Mouse (Mus musculus): ENCODE results near the gene Hbb-bh2.
"Not testable (repeated sequence)": the region's sequence is repeated elsewhere in the genome, so short reads cannot be mapped to it uniquely, and the experiment has no call there.

Gene Hbb-bh2

DNA sequence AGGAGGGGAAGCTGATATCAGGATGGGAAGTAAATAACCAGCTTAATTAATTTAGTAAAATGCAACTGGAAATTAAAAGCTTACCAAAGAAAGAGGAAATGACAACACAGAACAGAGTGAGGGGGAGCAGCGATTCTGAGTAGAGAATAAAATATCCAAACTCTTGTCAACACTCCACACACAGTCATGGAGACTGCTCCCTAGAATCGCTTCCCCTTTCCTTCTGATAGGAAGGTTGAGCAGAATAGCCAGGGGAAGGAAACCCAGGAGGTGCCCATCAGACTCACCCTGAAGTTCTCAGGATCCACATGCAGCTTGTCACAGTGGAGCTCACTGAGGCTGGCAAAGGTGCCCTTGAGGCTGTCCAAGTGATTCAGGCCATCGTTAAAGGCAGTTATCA lies 27.2 kb downstream of the Hbb-bh2 start:
- not testable (repeated sequence) for ATAC-seq (ENCODE audit: insufficient number of reproducible peaks, low FRiP score, low TSS enrichment)

GRCm38 (mm10) chr7:103812174-103812573 lies 28.1 kb downstream of the Hbb-bh2 start:
- no peak for ATAC-seq (ENCODE audit: insufficient number of reproducible peaks, low FRiP score, low TSS enrichment)

- no peak for ATAC-seq (ENCODE audit: insufficient number of reproducible peaks, low FRiP score, low TSS enrichment)
These were observed 29.0 kb downstream of the Hbb-bh2 start for GRCm38 (mm10) chr7:103811223-103811845.

DNA sequence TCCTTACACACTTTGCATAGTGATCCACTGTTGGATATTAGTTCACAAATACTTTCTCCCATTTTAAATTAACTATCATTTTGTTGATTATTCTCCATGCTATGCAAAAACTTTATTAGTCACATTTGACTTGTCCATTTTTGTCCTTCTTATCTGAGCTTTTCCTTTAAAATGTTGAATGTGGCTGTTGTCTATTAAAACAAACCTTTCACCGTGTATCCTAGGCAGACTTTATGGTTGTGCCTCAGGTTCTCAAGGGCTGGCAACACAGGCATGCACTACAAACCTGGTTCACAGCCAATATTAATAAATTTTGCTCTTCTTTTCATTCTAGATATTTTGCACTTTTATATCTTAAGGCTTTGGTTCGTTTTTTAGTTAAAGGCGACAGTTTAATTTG lies 29.6 kb downstream of the Hbb-bh2 start:
- ATAC-seq (ENCODE audit: insufficient number of reproducible peaks, low FRiP score, low TSS enrichment) = no peak

- no peak for ATAC-seq (ENCODE audit: insufficient number of reproducible peaks, low FRiP score, low TSS enrichment)
These were observed 30.0 kb downstream of the Hbb-bh2 start for GRCm38 (mm10) chr7:103810296-103810695.

- no peak for ATAC-seq (ENCODE audit: insufficient number of reproducible peaks, low FRiP score, low TSS enrichment)
These were observed 30.5 kb downstream of the Hbb-bh2 start for GRCm38 (mm10) chr7:103809801-103810155.

DNA sequence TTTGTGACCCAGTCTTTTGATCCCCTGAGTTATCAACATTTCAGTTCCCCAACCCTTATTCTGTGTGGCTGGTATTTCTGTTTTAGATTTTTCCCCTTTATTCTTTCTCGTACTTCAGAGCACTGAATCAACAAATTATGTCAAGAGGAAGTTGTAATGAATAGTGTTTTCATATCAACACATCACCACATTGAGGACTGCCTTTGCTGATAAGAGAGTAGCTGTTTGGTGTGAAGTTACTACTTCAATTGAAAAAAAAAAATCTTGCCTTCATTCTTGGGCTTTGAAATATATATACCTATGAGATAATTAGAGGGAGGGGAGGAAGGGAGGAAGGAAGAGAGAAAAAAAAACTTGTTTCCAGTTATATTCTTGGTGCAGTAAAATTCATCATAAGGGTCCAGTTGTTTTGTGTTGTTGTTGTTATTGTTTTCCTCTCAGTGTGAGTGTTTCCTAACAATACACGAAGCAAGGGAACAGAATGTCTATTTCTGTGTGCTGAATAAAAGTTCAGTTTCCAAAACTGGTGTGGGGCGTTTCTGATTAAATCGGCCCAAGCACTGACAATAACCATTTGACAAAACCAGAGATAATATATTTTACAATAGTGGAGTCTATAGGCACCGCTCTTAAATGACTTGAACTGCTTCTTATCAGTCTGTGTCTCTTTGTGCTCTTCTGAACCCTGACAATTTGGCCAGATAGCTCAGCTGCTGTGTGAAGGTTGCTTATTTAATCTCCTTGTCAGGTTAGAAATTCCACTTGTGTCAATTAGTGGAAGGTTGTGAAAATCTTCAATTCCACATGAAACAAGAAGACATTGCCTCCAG lies 31.1 kb downstream of the Hbb-bh2 start:
- no peak for ATAC-seq (ENCODE audit: insufficient number of reproducible peaks, low FRiP score, low TSS enrichment)

DNA sequence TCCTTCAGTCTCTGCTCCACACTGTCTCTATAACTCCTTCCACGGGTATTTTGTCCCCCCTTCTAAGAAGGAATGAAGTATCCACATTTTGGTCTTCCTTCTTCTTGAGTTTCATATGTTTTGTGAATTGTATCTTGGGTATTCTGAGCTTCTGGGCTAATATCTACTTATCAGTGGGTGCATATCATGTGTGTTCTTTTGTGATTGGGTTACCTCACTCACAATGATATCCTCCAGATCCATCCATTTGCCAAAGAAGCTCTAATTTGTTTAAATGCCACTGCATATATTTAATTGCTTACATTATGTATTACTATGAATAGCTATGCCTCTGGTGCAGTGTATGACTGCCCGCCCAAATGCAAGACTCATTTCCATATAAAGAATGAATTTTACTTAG lies 32.2 kb downstream of the Hbb-bh2 start:
- not testable (repeated sequence) for ATAC-seq (ENCODE audit: insufficient number of reproducible peaks, low FRiP score, low TSS enrichment)

DNA sequence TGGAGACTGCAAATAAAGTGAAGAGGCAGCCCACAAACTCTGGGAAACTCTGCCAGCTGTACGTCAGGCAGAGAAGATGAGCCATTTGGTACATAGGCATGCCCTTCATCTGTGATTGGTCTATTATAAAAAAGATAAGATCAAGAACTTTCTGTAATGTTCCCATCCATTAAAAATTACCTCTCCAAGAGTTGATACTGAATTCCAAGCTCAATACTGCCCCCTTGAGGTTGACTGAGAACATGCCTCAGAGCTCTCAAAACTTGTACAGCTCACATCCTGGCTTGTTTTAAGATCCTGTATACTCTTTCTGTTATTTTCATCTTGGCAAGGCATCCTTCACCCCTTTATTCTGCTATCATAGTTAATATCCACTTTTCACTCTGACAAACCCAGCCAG lies 33.5 kb downstream of the Hbb-bh2 start:
- ATAC-seq (ENCODE audit: insufficient number of reproducible peaks, low FRiP score, low TSS enrichment) = no peak

DNA sequence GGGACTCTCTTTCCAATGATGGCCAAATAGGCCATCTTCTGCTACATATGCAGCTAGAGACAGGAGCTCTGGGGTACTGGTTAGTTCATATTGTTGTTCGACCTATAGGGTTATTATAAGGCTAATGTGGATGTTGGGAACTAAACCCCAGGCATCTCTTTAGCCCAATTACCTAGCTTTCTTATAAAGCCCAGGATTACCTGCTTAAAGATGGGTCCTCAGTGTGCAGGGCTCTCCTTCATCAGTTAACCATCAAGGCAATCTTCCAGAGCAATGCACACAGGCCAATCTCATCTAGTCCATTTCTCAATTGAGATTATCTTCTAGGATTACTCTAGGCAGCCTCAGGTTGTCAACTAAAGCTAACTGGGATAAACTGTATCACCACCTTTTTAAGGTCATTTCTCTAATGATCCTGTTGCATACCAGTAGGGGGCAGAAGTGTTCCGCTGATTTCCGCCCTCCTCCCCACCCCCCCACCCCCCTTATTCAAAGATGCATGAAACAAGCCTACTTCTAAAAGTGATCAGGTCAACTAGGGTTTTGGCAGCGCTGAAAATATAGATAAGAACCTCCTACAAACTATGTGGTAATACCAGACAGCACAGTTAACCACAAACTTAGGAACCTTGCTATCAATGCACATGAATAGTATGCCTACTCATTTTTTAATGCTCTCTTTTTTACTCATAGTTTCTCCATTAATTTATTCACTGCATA lies 47.5 kb downstream of the Hbb-bh2 start:
- ATAC-seq (ENCODE audit: insufficient number of reproducible peaks, low FRiP score, low TSS enrichment) = no peak

DNA sequence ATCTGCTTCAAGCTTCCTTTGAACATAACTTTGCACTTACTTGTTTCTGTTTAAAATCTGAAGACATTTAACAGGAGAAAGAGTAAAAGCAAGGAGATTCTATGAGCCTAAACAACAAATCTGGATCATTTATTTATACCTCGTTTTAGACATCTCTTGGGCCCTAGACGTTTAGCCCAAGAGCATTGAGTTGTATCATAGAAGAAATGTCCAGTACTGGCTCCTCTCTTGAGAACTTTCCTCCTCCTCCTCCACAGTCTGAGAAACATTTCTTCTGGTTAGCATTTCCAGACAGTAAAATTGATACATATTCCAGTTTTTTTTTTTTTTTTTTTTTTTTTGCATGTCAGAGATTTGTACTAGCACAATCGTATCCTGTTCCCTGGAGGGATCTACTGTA lies 48.6 kb downstream of the Hbb-bh2 start, which contains the start of gene Olfr67:
TSS of gene Olfr67 (minus strand) at position 101 of the 400 bp plus-strand sequence.
- no peak for ATAC-seq (ENCODE audit: insufficient number of reproducible peaks, low FRiP score, low TSS enrichment)
